Mouse (Mus musculus) urinary bladder, postnatal 4 days (tissue): ENCODE data around the gene Acot11.
"Not testable (repeated sequence)": the region's sequence is repeated elsewhere in the genome, so short reads cannot be mapped to it uniquely, and the experiment has no call there.

Experiments
- DNase-seq, 2 experiments: peaks; one replicate each; pipeline ENCODE4 v3.0.0; 2021 to 2022; ENCODE audit warnings: low spot score in 2 of 2

Gene Acot11

DNA sequence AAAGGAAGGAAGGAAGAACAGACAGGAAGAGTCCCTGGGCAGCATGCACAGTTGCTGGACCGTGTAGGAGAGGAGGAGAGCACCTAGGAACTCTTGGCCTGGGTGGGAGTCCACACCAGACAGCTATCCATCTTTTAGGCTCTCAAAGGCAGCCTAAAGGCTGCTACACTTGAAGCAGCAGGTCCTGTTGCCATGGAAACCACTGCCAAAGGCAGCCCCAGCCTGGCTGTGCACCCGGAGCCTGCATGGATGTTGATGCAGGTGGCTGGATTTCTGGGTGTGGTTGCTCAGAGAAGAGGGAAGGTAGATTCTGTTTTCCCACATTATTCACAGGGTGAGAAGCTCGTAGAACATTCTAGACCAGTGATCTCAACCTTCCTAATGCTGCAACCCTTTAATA, 27.8 kb downstream of the Acot11 start:
- no peak for DNase-seq

DNA sequence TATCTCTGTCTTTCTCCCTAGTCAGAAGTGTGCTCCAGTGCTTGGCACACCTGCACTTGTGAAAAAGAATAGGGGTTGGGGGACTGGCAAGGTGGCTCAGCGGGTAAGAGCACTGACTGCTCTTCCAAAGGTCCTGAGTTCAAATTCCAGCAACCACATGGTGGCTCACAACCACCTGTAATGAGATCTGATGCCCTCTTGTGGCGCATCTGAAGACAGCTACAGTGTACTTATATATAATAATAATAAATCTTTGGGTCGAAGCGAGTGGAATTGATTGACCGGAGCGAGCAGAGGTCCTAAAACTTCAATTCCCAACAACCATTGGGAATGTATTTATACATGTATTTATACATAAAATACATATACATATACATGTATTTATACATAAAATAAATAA, 29.0 kb downstream of the Acot11 start:
- not testable (repeated sequence) for DNase-seq

DNA sequence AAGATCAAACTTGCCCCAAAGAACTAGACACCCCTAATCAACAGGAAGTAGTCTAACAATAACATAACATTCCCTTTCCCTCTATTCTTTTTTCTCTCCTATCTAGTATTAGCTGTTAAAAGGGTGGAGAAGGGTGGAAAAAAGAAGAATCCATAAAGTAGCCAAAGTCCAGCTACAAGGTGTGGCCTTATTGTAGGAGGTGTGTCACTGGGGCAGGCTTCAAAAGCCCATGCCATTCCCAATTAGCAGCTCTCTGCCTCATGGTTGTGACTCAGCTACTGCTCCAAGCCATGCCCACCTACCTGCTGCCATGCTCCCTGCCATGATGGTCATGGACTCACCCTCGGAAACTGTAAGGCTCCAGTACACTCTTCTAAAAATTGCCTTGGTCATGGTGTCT, 32.2 kb downstream of the Acot11 start:
- DNase-seq, result no peak

DNA sequence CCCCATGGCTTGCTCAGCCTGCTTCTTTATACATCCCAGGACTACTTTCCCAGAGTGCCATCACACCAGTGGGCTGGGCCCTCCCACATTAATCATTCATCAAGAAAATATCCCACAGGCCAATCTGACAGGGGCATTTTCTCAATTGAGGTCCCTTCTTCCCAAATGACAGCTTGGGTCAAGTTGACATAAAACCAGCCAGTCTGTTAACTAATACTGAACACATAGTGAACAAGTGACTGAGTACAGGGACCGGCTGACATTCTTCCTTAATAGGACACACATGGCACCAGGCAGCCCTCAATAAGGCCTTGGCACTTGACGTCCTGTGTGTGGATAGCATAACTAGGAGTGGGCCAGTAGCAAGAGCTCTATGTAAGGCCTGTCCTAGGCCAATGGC, 35.5 kb downstream of the Acot11 start:
- no peak for DNase-seq

DNA sequence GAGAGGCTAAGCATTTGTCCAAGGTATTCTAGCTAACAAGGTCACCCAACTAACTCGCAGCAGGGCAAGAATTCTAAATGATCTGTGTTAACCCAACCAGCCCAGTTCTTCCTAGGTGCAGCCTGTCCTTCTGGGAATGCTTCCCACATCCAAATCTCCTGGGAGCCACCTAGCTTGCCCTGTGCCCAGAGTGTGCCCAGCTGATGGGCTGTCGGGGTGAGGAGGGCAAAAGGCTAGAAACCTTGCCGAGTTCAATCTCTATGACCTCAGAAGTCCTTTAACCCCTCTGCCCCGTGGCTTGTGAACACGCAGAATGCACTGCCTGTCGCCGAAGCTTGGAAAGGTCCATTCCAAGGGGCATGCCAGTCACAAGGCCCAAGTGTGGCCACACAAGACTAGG, 40.6 kb downstream of the Acot11 start:
- DNase-seq, result no peak

DNA sequence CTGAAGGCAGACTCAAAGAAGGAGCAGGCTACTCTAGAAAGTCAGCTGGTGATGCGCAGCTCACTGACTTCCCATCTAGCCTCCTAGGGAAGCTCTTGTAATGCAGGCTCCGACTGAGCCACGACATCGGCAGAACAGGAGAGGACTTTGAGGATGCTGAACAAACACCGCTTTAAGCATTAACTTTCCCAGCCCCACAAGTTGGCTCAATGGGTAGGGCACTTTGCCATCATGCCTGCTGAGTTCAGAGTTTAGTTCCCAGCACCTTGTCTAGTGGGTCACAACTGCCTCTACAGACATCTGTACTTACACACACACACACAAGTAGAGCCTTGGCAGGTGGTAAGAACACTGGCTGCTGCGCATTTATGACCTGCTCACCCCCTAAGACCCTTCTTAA, 53.1 kb downstream of the Acot11 start:
- DNase-seq, result no peak

DNA sequence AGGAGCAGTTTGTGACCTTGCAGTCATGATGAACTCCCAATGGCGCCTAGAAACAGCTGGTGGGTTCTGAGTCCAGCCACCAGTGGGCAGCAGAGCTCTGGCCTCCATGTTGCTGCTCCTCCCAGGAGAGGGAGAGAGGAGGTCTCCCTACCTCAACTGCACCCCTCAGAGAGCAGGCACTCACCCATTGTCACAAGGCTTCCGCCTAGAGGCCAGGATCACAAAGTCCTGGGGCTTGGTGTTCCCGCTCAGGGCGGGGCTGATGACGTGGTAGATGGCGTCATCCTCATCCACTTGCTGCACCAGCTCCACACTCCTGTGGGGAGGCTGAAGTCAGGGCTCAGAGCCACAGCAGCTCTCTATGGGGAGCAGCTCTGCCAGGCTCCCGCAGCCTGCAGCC, 55.1 kb downstream of the Acot11 start:
- DNase-seq, result peak; percentile 55 to 71

DNA sequence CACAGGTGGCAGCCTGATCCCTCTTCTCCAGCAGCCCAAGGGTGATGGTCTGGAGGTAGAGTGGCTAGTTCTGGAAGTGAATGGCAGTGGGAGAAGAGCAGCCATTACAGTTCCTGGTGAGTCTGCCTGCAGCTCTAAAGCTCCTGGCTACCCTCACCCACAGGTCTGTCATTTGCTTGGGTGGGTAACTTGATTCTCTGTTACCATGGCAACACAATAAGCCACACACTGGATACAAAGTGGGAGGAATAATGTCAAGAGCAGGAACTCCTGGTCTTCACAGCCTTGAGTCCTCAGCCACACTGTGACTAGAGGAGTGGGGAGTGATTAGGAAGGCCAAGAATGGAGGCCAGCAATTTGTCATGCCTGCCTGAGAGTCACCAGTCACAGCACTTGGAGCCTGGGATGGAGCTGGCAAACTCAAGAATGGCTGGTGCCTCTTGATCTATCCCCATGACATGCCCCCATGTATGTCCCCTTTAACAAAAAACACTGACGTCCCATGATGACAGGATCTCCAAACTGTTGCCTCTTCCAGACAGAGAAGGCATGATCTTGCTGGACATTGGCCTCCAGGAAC, 57.7 kb downstream of the Acot11 start:
- DNase-seq, result no peak

DNA sequence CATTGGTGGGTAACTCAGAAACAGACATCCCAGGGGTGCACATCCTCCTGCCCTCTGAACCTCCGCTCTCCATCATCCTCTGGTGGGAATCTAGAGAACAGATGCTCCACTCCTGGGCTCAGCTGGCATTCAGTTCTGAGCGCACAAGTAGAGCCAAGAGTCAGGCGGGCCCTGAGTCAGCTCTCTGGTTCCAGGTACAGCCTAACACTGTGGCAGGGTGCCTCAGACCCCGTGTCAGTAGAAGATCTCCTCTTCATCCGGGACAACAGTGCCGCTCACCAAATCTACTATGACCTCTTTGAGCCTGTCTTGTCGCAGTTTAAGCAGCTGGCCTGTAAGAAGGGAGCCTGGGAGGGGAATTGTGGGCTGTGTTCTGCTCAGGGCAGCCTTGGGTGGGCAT, 58.9 kb downstream of the Acot11 start:
- no peak for DNase-seq

DNA sequence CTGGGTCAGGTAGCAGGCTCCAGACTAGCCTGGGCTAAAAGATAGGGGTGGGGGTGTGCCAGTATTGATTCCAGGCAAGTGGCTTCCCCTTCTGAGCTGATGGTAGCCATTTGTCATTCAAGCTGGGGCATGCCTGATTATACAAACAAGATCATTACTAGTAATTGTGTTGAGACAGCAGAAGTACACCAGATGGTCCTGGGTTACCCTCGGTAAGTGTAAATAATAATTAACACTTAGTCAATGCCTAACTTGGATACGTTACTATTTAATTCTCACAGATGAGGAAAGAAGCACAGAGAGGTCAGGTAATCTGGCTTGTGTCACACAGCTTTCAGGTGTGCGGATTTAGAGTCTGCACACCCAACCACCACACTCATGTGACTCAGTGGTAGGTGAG, 66.9 kb downstream of the Acot11 start:
- no peak for DNase-seq

DNA sequence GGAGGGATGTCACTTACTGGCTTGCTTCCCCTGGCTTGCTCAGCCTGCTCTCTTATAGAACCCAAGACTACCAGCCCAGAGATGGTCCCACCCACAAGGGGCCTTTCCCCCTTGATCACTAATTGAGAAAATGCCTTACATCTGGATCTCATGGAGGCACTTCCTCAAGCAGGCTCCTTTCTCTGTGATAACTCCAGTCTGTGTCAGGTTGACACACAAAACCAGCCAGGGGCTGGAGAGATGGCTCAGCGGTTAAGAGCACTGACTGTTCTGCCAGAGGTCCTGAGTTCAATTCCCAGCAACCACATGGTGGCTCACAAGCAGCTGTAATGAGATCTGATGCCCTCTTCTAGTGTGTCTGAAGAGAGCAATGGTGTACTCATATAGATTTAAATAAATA, 67.9 kb downstream of the Acot11 start:
- not testable (repeated sequence) for DNase-seq

DNA sequence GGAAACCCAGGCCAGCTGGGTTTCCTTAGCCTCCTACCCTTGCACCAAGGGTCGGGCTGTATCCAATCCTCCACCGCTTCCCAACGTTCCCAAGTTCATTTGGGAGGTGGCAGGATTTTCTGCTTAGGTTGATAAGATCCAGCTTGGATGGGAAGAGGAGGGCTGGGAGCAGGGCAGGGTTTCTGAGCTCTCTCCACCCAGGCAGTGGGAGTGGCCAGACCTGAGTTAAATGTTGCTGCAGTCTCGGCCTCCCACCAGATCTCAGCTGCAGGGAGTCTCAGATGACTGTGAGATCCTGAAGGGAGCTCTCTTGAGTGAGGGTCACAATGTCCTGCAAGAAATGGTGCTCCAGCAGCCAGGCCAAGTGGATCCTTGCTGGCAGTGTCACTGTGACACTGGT, 71.2 kb downstream of the Acot11 start, which contains the start of gene Fam151a:
TSS of gene Fam151a (plus strand) at position 254 of the 400 bp plus-strand sequence.
- DNase-seq, result no peak

DNA sequence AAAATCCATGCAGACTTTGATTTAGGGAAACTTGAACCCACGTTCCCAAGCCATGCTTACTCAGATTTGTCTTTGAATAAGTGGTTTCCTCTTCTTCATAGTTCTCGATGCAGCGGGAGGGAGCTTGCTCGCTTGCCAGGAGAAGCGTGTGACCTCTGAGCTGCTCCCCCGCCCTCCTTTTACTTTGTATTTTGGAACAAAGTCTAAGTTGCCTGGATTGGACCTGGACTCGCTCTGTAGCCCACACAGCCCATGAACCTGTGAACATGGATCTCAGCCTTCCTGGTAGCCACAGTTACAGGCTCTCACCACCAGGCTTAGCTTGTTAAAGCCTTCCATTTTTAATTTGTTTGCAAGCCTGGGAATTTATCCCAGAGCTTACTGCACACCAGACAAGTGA, 74.0 kb downstream of the Acot11 start, which contains the start of gene Mroh7:
TSS of gene Mroh7 (minus strand) at position 112 of the 400 bp plus-strand sequence.
- DNase-seq, result no peak

DNA sequence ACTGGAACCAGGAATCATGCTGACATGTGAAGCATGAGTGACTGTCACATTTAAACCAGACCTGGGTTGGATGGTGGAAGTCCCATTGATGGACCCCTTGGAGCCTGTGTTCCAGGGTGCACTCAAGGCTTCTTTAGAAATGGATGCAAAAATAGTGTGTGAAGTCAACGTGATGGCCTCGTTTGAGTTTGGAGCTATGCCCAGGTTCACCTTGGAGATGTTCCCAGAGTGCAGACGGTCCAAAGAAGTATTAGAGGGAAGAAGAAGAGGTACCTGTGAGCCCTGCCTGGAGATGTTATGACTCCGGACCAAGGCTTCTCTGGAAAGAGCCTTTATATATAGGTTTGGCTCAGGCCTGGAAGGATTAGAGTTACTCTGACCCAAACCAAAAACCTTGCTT, 84.2 kb downstream of the Acot11 start:
- DNase-seq, result no peak

DNA sequence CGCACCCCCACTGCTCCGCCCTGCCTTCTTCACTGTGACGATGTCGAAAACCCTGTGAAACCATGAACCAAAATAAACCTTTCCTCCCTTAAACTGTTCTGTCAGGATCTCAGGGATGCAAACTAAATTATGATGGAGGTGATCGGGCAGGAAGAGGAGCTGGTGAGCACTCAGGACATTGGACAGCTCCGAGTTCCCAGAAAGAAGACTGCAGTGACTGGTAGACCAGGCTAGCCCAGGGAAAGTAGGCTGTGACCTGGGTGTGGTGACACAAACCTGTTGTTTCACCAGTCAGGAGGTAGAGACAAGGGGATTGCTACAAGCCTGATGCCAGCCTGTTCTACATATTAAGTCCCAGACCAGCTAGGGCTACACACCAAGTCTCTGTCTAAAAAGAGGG, 91.2 kb downstream of the Acot11 start:
- DNase-seq, result no peak

DNA sequence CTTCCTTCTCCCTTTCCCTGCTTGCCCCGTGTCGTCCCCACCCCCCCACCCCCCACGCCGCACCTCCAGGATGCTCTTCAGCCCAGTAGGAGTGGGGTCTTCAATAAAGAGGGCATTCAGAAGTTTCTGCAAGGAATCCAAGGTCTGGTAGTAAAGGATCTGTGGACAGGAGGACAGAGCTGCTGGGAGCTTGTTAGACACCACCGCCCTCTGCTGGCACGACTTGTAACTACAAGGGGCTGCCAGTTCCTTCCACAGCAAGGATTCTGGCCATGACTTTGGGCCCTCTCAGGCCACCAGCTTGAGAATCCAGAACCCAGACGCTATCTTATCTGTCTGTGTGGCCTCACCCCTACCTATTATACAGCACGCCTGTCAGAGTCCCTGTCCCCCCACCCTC, 96.4 kb downstream of the Acot11 start:
- peak; percentile 62 to 85 for DNase-seq

DNA sequence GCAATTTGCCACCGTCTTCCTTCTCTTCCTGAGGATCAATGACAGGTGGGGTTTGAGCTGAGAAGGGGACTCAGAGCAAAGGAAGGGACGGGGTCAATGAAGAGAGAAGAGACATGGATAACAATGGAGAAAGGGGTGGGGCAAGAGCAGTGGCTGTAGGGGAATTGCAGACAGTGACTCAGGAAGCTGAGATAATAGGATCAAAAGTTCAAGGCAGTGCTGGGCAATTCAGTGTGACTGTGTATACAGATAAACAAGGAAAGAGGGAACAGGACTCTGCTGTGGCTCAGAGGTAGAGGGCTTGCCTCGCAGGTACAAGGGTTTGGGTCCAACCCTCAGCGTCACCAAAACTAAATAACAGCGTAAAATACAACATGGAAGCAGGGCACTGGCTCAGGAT, 96.8 kb downstream of the Acot11 start:
- DNase-seq, result no peak

DNA sequence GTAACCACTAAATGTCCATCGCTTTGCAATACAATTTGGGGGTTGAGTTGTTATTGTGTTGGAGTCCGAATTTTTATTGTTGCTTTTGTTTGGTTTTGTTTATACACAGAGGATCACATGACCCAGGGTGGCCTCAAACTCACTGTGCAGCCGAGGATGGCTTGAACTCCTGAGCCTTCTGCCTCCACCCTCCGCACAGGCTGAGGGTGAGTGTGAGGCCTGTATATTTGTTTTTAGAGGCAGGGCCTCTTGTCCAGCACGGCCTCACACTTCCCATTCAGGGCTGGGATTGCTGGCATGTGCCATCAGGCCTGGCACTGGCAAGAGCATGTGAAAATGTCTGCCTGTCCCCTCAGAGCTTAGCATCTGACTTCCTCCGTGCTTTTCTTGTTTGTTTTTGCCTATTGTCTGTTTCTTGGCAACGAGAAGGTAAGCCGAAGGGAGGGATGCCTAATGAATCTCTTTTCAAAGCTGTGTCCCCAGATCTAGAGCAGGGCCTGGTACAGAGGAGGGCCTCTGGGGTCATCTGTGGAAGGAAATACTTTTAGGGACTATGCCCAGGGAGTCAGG, 99.6 kb downstream of the Acot11 start:
- DNase-seq, result no peak

DNA sequence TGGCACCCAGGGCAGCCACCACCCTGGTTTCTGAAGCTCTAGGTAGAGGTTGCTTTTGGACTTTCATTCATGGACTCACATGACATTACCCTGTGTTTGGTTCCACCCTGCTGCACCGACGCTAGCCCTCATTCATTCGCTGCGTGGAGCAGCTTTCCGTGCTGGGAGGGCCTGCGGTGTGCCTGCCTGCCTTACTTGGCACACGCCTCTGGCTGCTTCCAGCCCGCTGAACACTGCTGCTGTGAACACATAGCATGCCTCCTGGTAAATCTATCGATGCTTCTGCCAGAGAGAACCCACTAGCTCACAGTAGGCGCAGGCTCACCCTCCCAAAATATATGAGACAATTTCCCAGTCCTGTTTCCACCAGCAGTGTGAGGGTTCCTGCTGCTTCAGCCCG, 100.4 kb downstream of the Acot11 start:
- no peak for DNase-seq

DNA sequence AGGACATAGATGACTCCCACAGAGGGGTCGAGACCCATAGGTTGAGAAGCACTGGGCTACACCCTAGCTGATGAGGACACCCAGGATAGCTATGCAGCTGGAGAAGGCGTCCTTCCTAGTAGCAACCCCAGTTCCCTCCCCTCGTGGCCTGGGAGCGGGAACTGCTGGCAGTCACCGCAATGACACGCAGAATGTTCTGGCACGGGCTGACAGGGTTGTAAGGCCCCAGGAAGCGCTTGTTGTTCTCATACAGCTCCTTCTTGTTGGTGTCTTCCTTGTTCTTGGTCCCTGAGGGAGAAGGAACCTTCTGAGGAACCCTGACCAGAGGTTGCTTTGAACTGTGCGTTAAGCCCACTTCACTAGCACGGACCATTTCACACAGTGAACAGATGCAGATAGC, 100.8 kb downstream of the Acot11 start:
- DNase-seq, result no peak

DNA sequence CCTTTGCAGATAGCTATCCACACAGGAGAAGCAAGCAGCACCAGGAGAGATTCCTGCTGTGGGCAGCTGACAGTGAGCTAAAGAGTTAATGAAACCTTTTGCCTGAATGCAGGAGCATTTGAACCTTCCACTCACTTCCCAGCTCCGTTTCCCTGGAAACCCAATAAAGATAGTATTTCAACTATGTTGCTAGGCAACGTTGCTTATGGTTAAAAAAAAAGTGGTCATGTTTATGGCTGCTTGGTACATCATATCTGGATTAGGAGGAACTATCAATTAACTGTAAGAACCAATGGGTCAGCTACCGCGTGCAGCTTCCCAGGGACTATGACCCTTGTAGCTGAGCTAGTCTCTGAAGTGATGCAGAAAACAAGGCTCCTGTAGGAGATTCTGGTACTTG, 104.0 kb downstream of the Acot11 start:
- DNase-seq, result no peak

DNA sequence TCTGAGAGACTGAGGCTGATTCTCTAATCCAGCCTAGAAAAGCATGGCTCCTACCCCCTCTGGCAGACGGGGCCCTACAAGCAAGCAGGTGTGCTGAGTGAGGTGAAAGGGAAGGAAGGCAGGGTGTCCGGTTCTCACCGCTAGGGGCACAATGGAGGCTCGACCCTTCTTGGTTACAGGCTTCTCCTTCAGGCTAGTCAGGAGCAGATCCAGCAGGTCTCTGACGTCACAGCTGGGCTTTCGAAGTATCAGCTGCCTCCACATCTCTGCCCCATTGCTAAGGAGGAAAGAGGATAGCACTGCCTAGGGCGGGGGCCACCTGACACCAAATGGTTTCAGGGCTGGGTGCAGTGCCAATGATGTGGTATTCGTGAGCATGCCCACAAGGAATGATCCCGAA, 104.8 kb downstream of the Acot11 start:
- no peak for DNase-seq
